Mouse (Mus musculus) CH12.LX (cell line): ENCODE results near the gene Naa25.

Experiments used
- CTCF ChIP-seq, 2 experiments: IDR thresholded peaks in 1 of 2; conservative IDR thresholded peaks in 1 of 2; 2 replicates each; pipeline ENCODE4 v1.5.1; 2011 to 2012; ENCODE audit warnings: low read depth in 2 of 2, low read length in 2 of 2, improper control_type of control experiment in 1 of 2, inconsistent platforms in 1 of 2, mild to moderate bottlenecking in 1 of 2, moderate library complexity in 1 of 2
- EP300 ChIP-seq: IDR thresholded peaks from 2 replicates; pipeline ENCODE4 v1.6.1; 2011; ENCODE audit warnings: low read length, improper control_type of control experiment
- GABPA ChIP-seq: IDR thresholded peaks from 2 replicates; pipeline ENCODE4 v1.6.1; 2012; ENCODE audit warnings: low read depth, low read length, improper control_type of control experiment, inconsistent platforms; ENCODE audit not compliant: insufficient replicate concordance
- MAX ChIP-seq: IDR thresholded peaks from 2 replicates; pipeline ENCODE4 v1.6.1; 2011; ENCODE audit warnings: low read length, improper control_type of control experiment
- MXI1 ChIP-seq: IDR thresholded peaks from 2 replicates; pipeline ENCODE4 v1.6.1; 2011; ENCODE audit warnings: mild to moderate bottlenecking, low read depth, low read length, improper control_type of control experiment
- NELFE ChIP-seq: IDR thresholded peaks from 2 replicates; pipeline ENCODE4 v1.6.1; 2011; ENCODE audit warnings: low read depth, low read length, improper control_type of control experiment
- POLR2A ChIP-seq: IDR thresholded peaks from 2 replicates; pipeline ENCODE4 v1.6.1; 2011; ENCODE audit warnings: low read depth, mild to moderate bottlenecking, improper control_type of control experiment, low read length

GRCm38 (mm10) chr5:121420721-121421120 is 23.0 kb downstream of the Naa25 start:
- TF ChIP-seq NELFE (no peak), GABPA (no peak), POLR2A (no peak), MAX (no peak), CTCF (conservative IDR thresholded peaks at IDR 0.05 in 1 of 2, IDR thresholded peaks at IDR 0.05 in 1 of 2; ENCODE audit: low read depth in 2 of 2, low read length in 2 of 2) (no peak), MXI1 (no peak), EP300 (no peak)
